Comparison of ENCODE assay signal across 16 mouse cellular contexts in genomic region chr9:60921287-60921686, GRCm38 (mm10).
"Had no signal": no experiment of that assay in that cellular context is flagged by ENCODE, and none has a peak within 500 bp of the region (broad histone marks: within the 10 kb centered on the region; RNA-seq: fewer than 3 reads in every experiment).

No protein-coding gene starts in this region.

- H3K27me3 ChIP-seq: neural tube, embryonic 12.5 days; neural tube, embryonic 15.5 days; stomach, embryonic 15.5 days had no signal

- DNase-seq: right cerebral cortex, adult 18-20 months; right cerebral cortex, postnatal 14 days; right cerebral cortex, postnatal 25 days; right cerebral cortex, postnatal 4 days; spleen, adult 18-20 months; thymus, adult 18-20 months; thymus, adult 2 months; thymus, postnatal 14 days; thymus, postnatal 25 days; thymus, postnatal 36 days; thymus, postnatal 4 days had no signal

- H3K36me3 ChIP-seq: neural tube, embryonic 12.5 days; neural tube, embryonic 13.5 days; neural tube, embryonic 15.5 days; stomach, embryonic 15.5 days had no signal

- H3K27ac ChIP-seq: neural tube, embryonic 12.5 days; neural tube, embryonic 13.5 days; neural tube, embryonic 15.5 days; stomach, postnatal 0 days had no signal

- H3K9me3 ChIP-seq: neural tube, embryonic 12.5 days; neural tube, embryonic 13.5 days; neural tube, embryonic 15.5 days; stomach, embryonic 15.5 days had no signal

- H3K4me3 ChIP-seq: neural tube, embryonic 12.5 days; neural tube, embryonic 13.5 days; neural tube, embryonic 15.5 days; stomach, embryonic 15.5 days had no signal

- H3K4me1 ChIP-seq: neural tube, embryonic 12.5 days had no signal

- H3K9ac ChIP-seq: neural tube, embryonic 12.5 days; neural tube, embryonic 13.5 days; neural tube, embryonic 15.5 days; stomach, embryonic 15.5 days had no signal
